Mouse (Mus musculus) splenic B cell, adult 2 months (primary cell): Measurements from ENCODE around the gene Olfr1462.

Source experiments
- DNase-seq: peaks from one replicate; pipeline ENCODE4 v3.0.0-alpha.2; 2011; ENCODE audit warnings: low read depth, low spot score
- H3K27me3 ChIP-seq: 2 replicates; pipeline ENCODE4 v1.6.1; 2012; ENCODE audit warnings: mild to moderate bottlenecking, low read length, moderate library complexity, mixed read lengths; ENCODE audit not compliant: control insufficient read depth, poor library complexity, insufficient read depth, severe bottlenecking
- H3K36me3 ChIP-seq: 2 replicates; pipeline ENCODE4 v1.6.1; 2012; ENCODE audit warnings: mild to moderate bottlenecking, low read length, moderate library complexity, mixed read lengths; ENCODE audit not compliant: control insufficient read depth, poor library complexity, insufficient read depth, severe bottlenecking

Olfr1462 gene

DNA sequence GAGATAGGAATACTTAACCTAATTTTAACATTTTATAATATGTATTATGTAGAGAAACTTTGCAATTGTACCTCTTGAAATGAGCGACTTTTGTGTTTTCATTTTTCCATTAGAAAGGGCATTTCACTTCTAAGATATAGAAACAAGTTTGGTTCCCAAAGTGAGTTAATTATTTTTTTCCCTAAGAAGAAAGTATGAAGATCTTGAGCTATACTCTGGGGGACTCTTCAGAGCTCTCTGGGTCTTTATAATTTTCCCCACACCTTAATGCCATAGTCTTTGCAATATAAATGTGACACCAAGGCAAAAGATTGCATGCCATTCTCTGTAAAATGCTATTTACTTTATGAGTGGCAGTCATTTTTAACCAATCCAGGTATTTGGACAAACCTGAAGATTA, at the start of gene Olfr1462:
Gene Olfr1462, plus strand, starts transcription at position 301 of the 400 bp plus-strand sequence.
- DNase-seq: no peak

GRCm38 (mm10) chr19:13149449-13149848, 36.1 kb upstream of the Olfr1462 start, which contains the start of gene Olfr1459:
Olfr1459 (minus strand) TSS chr19:13149549.
- Histone ChIP-seq H3K36me3 (no peaks in the 10 kb centered on the region), H3K27me3 (no peaks in the 10 kb centered on the region)
- no peak for DNase-seq

More for the DNA sequence above, at the start of gene Olfr1462:
- Histone ChIP-seq H3K27me3 (no peaks in the 10 kb centered on the region), H3K36me3 (no peaks in the 10 kb centered on the region)

GRCm38 (mm10) chr19:13162700-13163099, 22.8 kb upstream of the Olfr1462 start, which contains the start of gene Olfr1461:
Olfr1461 (plus strand) TSS chr19:13163000.
- no peaks in the 10 kb centered on the region for H3K36me3 ChIP-seq
- H3K27me3 ChIP-seq: no peaks in the 10 kb centered on the region
- no peak for DNase-seq

GRCm38 (mm10) chr19:13221666-13222065, 36.1 kb downstream of the Olfr1462 start:
- no peaks in the 10 kb centered on the region for H3K36me3 ChIP-seq
- DNase-seq: no peak
- H3K27me3 ChIP-seq: no peaks in the 10 kb centered on the region

DNA sequence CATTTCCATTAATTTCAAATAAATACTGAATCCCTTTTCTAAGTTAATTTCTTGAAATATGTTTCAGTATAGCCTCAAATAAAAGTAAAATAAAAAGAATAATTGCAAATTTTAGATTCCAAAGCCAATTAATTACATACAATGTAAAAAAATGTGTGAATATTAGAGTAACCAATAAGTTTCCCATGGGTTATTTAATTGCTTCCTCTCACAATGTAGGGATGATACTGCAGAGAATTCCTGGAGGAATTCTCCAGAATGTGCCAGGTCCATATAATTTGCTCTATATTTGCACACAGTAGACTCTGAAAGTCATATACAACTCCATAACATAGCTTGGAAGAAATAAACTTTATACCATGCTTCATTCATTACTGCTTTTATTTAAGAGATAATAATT, 45.5 kb downstream of the Olfr1462 start, which contains the start of gene Olfr1463:
Gene Olfr1463, plus strand, starts transcription at position 301 of the 400 bp plus-strand sequence.
- DNase-seq: no peak
- no peaks in the 10 kb centered on the region for H3K27me3 ChIP-seq
- H3K36me3 ChIP-seq: no peaks in the 10 kb centered on the region
